Mouse (Mus musculus) midbrain, embryonic 14.5 days (tissue): ENCODE measurements at regions not wholly inside any gene's neighbourhood (a gene's known extent, or its start where the extent isn't known, plus 50 kb on each side); places are given as distances from the start of the nearest gene placed in this dataset.
A peak's percentile ranks its signal among the peaks of the same experiment; 100 is the strongest.

Source experiments
- ATAC-seq: fragments of 200-750 bp; cut with Nextera tagmentation; 2 replicates; pipeline ENCODE4 v1.8.0; 2017; ENCODE audit warnings: moderate number of reproducible peaks, moderate library complexity; ENCODE audit not compliant: low FRiP score, low TSS enrichment
- DNase-seq: peaks from one replicate; pipeline ENCODE4 v3.0.0-alpha.2; 2015
- H3K27ac ChIP-seq: fragments of 300-500 bp; sonication (generic); replicated peaks from 2 replicates; pipeline ENCODE4 v1.5.1; 2014; ENCODE audit warnings: mild to moderate bottlenecking, low read depth, low read length, moderate library complexity
- H3K27me3 ChIP-seq: fragments of 300-500 bp; sonication (generic); 2 replicates; pipeline ENCODE4 v1.6.1; 2014; ENCODE audit warnings: low read length, control low read depth, mixed read lengths; ENCODE audit not compliant: control insufficient read depth, insufficient read depth
- H3K36me3 ChIP-seq: fragments of 300-500 bp; sonication (generic); 2 replicates; pipeline ENCODE4 v1.6.1; 2014; ENCODE audit warnings: low read length, control low read depth; ENCODE audit not compliant: control insufficient read depth, insufficient read depth
- H3K4me1 ChIP-seq: fragments of 300-500 bp; sonication (generic); 2 replicates; pipeline ENCODE4 v1.6.1; 2014; ENCODE audit warnings: mild to moderate bottlenecking, antibody characterized with exemption, low read length, control low read depth; ENCODE audit not compliant: control insufficient read depth, insufficient read depth
- H3K4me2 ChIP-seq: fragments of 300-500 bp; sonication (generic); 2 replicates; pipeline ENCODE4 v1.6.1; 2014; ENCODE audit warnings: mild to moderate bottlenecking, low read length, moderate library complexity
- H3K4me3 ChIP-seq: fragments of 300-500 bp; sonication (generic); replicated peaks from 2 replicates; pipeline ENCODE4 v1.5.1; 2014; ENCODE audit warnings: low read depth, low read length
- H3K9ac ChIP-seq: fragments of 300-500 bp; sonication (generic); replicated peaks from 2 replicates; pipeline ENCODE4 v1.6.1; 2014; ENCODE audit warnings: mild to moderate bottlenecking, low read length, moderate library complexity
- H3K9me3 ChIP-seq: fragments of 300-500 bp; sonication (generic); 2 replicates; pipeline ENCODE4 v1.6.1; 2016; ENCODE audit warnings: low read length, control low read depth, mixed read lengths; ENCODE audit not compliant: control insufficient read depth
- WGBS: fragments of 180-500 bp; shearing (Covaris S2); extraction: QIAGEN DNeasy Blood & Tissue Kit; methylation state at CpG from one replicate; pipeline ENCODE4 v1.1.7; 2014; 5-methylcytosine and 5-hydroxymethylcytosine counted together

- DNase-seq (no peak), ATAC-seq (no peak)
- Histone ChIP-seq H3K4me1 (0 out of 2 replicates have a peak, but pooled peaks cover 7% of the 10 kb centered on the region), H3K4me3 (no peak overlapping the region), H3K27me3 (no peaks in the 10 kb centered on the region), H3K36me3 (no peaks in the 10 kb centered on the region), H3K9ac (no peak overlapping the region), H3K9me3 (no peaks in the 10 kb centered on the region), H3K27ac (no peak overlapping the region), H3K4me2 (no peak overlapping the region)
- 81% methylated on average over 4 of the region's 4 CpGs for WGBS
These were observed 261.0 kb downstream of the Rnd3 start for GRCm38 (mm10) chr2:50887954-50888353.

- ATAC-seq (no peak), DNase-seq (peak; percentile 30)
- H3K4me3 ChIP-seq, result no peak overlapping the region
- H3K27ac ChIP-seq, result no peak overlapping the region; the same call in 1 of the 2 replicates
- WGBS, result 26% methylated on average over 7 of the region's 7 CpGs
- H3K4me1 ChIP-seq, result 0 out of 2 replicates have a peak, but pooled peaks cover 7% of the 10 kb centered on the region
- no peaks in the 10 kb centered on the region for H3K9me3 ChIP-seq
- H3K4me2 ChIP-seq, result no peak overlapping the region
- H3K9ac ChIP-seq, result no peak overlapping the region
- no peaks in the 10 kb centered on the region for H3K27me3 ChIP-seq
- H3K36me3 ChIP-seq, result no peaks in the 10 kb centered on the region
These were observed 263.0 kb downstream of the Rnd3 start for GRCm38 (mm10) chr2:50885924-50886315.

GRCm38 (mm10) chr2:50885280-50885923 lies 263.5 kb downstream of the Rnd3 start:
- Histone ChIP-seq H3K9me3 (no peaks in the 10 kb centered on the region), H3K27me3 (no peaks in the 10 kb centered on the region), H3K4me2 (no peak overlapping the region), H3K9ac (no peak overlapping the region), H3K4me1 (0 out of 2 replicates have a peak, but pooled peaks cover 7% of the 10 kb centered on the region), H3K4me3 (no peak overlapping the region), H3K27ac (no peak overlapping the region; the same call in 1 of the 2 replicates), H3K36me3 (no peaks in the 10 kb centered on the region)
- WGBS, result 80% methylated on average over 4 of the region's 4 CpGs
- ATAC-seq (no peak), DNase-seq (no peak)

GRCm38 (mm10) chr2:50881514-50882038 lies 267.3 kb downstream of the Rnd3 start:
- H3K36me3 ChIP-seq, result no peaks in the 10 kb centered on the region
- ATAC-seq (no peak), DNase-seq (no peak)
- 0 out of 2 replicates have a peak, but pooled peaks cover 4% of the 10 kb centered on the region for H3K4me1 ChIP-seq
- H3K9ac ChIP-seq, result no peak overlapping the region
- no peaks in the 10 kb centered on the region for H3K27me3 ChIP-seq
- H3K4me3 ChIP-seq, result no peak overlapping the region
- no peak overlapping the region for H3K4me2 ChIP-seq
- H3K9me3 ChIP-seq, result no peaks in the 10 kb centered on the region
- 87% methylated on average over 4 of the region's 4 CpGs for WGBS
- H3K27ac ChIP-seq, result no peak overlapping the region

- H3K27me3 ChIP-seq, result no peaks in the 10 kb centered on the region
- H3K4me2 ChIP-seq, result no peak overlapping the region
- no peak overlapping the region for H3K9ac ChIP-seq
- H3K27ac ChIP-seq, result no peak overlapping the region
- DNase-seq (no peak), ATAC-seq (no peak)
- H3K4me1 ChIP-seq, result no peaks in the 10 kb centered on the region
- H3K4me3 ChIP-seq, result no peak overlapping the region
- H3K36me3 ChIP-seq, result no peaks in the 10 kb centered on the region
- 90% methylated on average over 4 of the region's 4 CpGs for WGBS
- no peaks in the 10 kb centered on the region for H3K9me3 ChIP-seq
These were observed 268.1 kb downstream of the Rnd3 start for GRCm38 (mm10) chr2:50880806-50881205.

GRCm38 (mm10) chr2:50877716-50878115 lies 271.2 kb downstream of the Rnd3 start:
- Histone ChIP-seq H3K4me2 (no peak overlapping the region), H3K9ac (no peak overlapping the region), H3K36me3 (no peaks in the 10 kb centered on the region), H3K27ac (no peak overlapping the region), H3K4me1 (no peaks in the 10 kb centered on the region), H3K9me3 (no peaks in the 10 kb centered on the region), H3K4me3 (no peak overlapping the region), H3K27me3 (no peaks in the 10 kb centered on the region)
- no peak for DNase-seq
- no peak for ATAC-seq
- WGBS, result 92% methylated on average over 17 of the region's 17 CpGs

- Histone ChIP-seq H3K27me3 (no peaks in the 10 kb centered on the region), H3K36me3 (no peaks in the 10 kb centered on the region), H3K4me1 (no peaks in the 10 kb centered on the region), H3K9me3 (no peaks in the 10 kb centered on the region), H3K27ac (no peak overlapping the region), H3K4me2 (no peak overlapping the region), H3K4me3 (no peak overlapping the region), H3K9ac (no peak overlapping the region)
- DNase-seq (no peak), ATAC-seq (no peak)
- 96% methylated on average over 6 of the region's 6 CpGs for WGBS
These were observed 273.8 kb downstream of the Rnd3 start for GRCm38 (mm10) chr2:50875072-50875471.

- no peak overlapping the region for H3K4me3 ChIP-seq
- H3K36me3 ChIP-seq, result no peaks in the 10 kb centered on the region
- 67% methylated on average over 8 of the region's 8 CpGs for WGBS
- H3K27me3 ChIP-seq, result no peaks in the 10 kb centered on the region
- ATAC-seq (no peak), DNase-seq (peak; percentile 20)
- no peak overlapping the region for H3K4me2 ChIP-seq
- H3K27ac ChIP-seq, result no peak overlapping the region
- 0 out of 2 replicates have a peak, but pooled peaks cover 6% of the 10 kb centered on the region for H3K4me1 ChIP-seq
- H3K9me3 ChIP-seq, result no peaks in the 10 kb centered on the region
- H3K9ac ChIP-seq, result no peak overlapping the region
These were observed 295.2 kb downstream of the Rnd3 start for GRCm38 (mm10) chr2:50853538-50854244.
